ENCODE assay signal across 9 mouse cellular contexts in the genomic region with DNA sequence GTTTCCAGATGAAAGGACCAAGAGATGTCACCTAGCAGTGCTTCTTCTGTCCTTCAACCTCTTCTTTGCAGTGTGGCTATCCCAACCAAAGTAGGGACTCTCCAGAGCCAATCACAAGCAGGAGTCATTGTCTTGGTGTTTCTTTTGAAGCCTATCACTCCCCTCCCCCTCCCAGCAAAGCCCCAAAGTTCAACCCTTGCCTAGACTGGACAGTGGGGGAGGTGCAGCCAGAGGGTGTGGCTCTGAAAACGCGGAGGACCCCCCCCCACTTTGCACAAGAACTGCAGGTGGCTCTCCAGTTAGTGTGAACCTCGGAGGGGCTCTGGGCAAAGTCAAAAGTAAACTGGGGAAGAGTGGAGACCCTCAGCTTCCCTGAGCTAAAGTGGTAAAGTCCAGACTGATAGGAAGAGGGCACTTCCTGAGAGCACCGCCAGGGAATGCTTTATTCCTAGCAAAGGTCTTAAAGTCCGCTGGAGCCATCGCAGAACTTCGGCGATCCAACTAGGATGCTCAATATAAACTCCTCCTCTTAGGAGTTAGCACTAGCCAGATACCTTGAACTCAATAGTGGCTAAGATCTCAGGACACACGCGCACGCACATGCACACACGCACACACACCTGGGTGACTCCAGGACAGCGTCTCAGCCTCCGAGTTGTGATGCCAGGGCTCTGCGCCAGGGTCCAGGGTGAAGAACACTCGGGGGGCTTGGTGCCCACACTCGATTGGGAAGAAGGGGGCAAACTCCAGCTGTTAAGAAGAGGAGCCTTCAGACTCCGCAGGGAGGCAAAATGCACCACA. TPM values are rescaled to one million over a fixed set of nuclear protein-coding genes. Genes with fewer than 3 reads are reported as not detected.
DNase-seq lines count a peak whose midpoint lies in the region; ATAC-seq and TF ChIP-seq lines count a peak whose summit lies in the region.
"Had no signal": no experiment of that assay in that cellular context is flagged by ENCODE, and none has a peak within 500 bp of the region (broad histone marks: within the 10 kb centered on the region; RNA-seq: fewer than 3 reads in every experiment).

No protein-coding gene starts in this region.

- H3K4me3 ChIP-seq in erythroblast, embryonic 14.5 days (replicated peaks), result peak overlapping the region; percentile 55
- peak overlapping the region; percentile 89 for H3K4me3 ChIP-seq in heart, embryonic 11.5 days (ENCODE audit: low read depth, low read length)

- peak; percentile 23; the same call in 1 of the 2 replicates for TF ChIP-seq CTCF in brain, embryonic 14.5 days (IDR thresholded peaks at IDR 0.05; ENCODE audit: borderline replicate concordance, extremely low read depth, insufficient read depth, insufficient read length)

- TF ChIP-seq POLR2A in brain, embryonic 14.5 days (IDR thresholded peaks at IDR 0.05; ENCODE audit: borderline replicate concordance, extremely low read depth, insufficient read depth, insufficient read length, poor library complexity, severe bottlenecking), result no peak

- no peaks in the 10 kb centered on the region for H3K9me3 ChIP-seq in erythroblast, embryonic 14.5 days (ENCODE audit: control insufficient read depth, low read length)
- no peaks in the 10 kb centered on the region for H3K9me3 ChIP-seq in heart, embryonic 11.5 days (replicated peaks; ENCODE audit: control insufficient read depth, low read length)
- H3K9me3 ChIP-seq: G1E had no signal

- DNase-seq in brain, embryonic 14.5 days (ENCODE audit: low read depth), result no peak
- peak; percentile 33 to 59 for DNase-seq in kidney, postnatal 25 days
- DNase-seq in neural tube, embryonic 10.5 days (ENCODE audit: extremely low spot score, low spot score), result peak; percentile 61
- no peak for DNase-seq in spleen, postnatal 4 days (ENCODE audit: low spot score in 2 of 2)
- DNase-seq in ovary, postnatal 10 days (ENCODE audit: low spot score), result no peak

- H3K27me3 ChIP-seq in erythroblast, embryonic 14.5 days (ENCODE audit: control insufficient read depth), result peaks cover 64% of the 10 kb centered on the region
- no peaks in the 10 kb centered on the region for H3K27me3 ChIP-seq in heart, embryonic 11.5 days (ENCODE audit: control insufficient read depth, insufficient read depth, low read length)

- no peak overlapping the region for H3K27ac ChIP-seq in heart, embryonic 11.5 days (ENCODE audit: low read depth, low read length)

- peaks cover 10% of the 10 kb centered on the region for H3K4me1 ChIP-seq in erythroblast, embryonic 14.5 days (ENCODE audit: control insufficient read depth)
- peaks cover 45% of the 10 kb centered on the region for H3K4me1 ChIP-seq in heart, embryonic 11.5 days (ENCODE audit: control insufficient read depth, insufficient read depth, low read length)

- H3K36me3 ChIP-seq in erythroblast, embryonic 14.5 days (ENCODE audit: control insufficient read depth), result no peaks in the 10 kb centered on the region
- no peaks in the 10 kb centered on the region for H3K36me3 ChIP-seq in heart, embryonic 11.5 days (ENCODE audit: control insufficient read depth, insufficient read depth, low read length)
- H3K36me3 ChIP-seq: G1E had no signal

- peak overlapping the region; percentile 86 for H3K4me2 ChIP-seq in heart, embryonic 11.5 days

- under 1% methylated on average over 18 of the region's 18 CpGs for WGBS in heart, embryonic 11.5 days (ENCODE audit: insufficient replicate concordance)

- H3K9ac ChIP-seq in heart, embryonic 11.5 days (ENCODE audit: low read depth, low read length), result peak overlapping the region; percentile 83

- ATAC-seq in erythroblast, adult 5-6 weeks (replicated peaks; ENCODE audit: low FRiP score, poor library complexity, severe bottlenecking), result no peak
- ATAC-seq in heart, embryonic 11.5 days (replicated peaks; ENCODE audit: insufficient number of reproducible peaks, low FRiP score, low TSS enrichment), result no peak

RNA-seq across cellular contexts. Expression of gene Bmf, which starts 0.9 kb away (rescaled TPM):
- polyA plus RNA-seq in erythroblast, embryonic 14.5 days (2012), result 0.18 TPM in 1 of 2 replicates, not detected in the other
- 2.1 and 12.7 TPM in 2 replicates for total RNA-seq in erythroblast, adult 5-6 weeks (2015; ENCODE audit: low replicate concordance)
- 1.4 and 3.2 TPM in 2 replicates for total RNA-seq in erythroblast, adult 5-6 weeks (2017; ENCODE audit: low replicate concordance)
- polyA plus RNA-seq in brain, embryonic 14.5 days (2012; rRNA removed), result 10.6 and 13.7 TPM in 2 replicates
- polyA plus RNA-seq in heart, embryonic 11.5 days (2014; fragmentation: Nextera tagmentation; extraction: Ambion mirVana), result 2.6 and 3.7 TPM in 2 replicates
- polyA plus RNA-seq: G1E had no signal

RNA-seq across cellular contexts. Expression of gene Bub1b, which starts 49.4 kb away (rescaled TPM):
- polyA plus RNA-seq in erythroblast, embryonic 14.5 days (2012), result 1.7 and 1.9 TPM in 2 replicates
- total RNA-seq in erythroblast, adult 5-6 weeks (2015; ENCODE audit: low replicate concordance), result 21.7 and 41.2 TPM in 2 replicates
- total RNA-seq in erythroblast, adult 5-6 weeks (2017; ENCODE audit: low replicate concordance), result 36.4 and 48.5 TPM in 2 replicates
- polyA plus RNA-seq in brain, embryonic 14.5 days (2012; rRNA removed), result 18.9 and 30.6 TPM in 2 replicates
- 67.3 and 83.3 TPM in 2 replicates for polyA plus RNA-seq in heart, embryonic 11.5 days (2014; fragmentation: Nextera tagmentation; extraction: Ambion mirVana)

Comparison
In these comparisons a context has a peak if more than half of its experiments do, and no peak if none do; other contexts are left out.
1. DNase-seq: peak in kidney, postnatal 25 days (2 of 2) and neural tube, embryonic 10.5 days (single experiment); none in brain, embryonic 14.5 days (single experiment), spleen, postnatal 4 days (0 of 2) and ovary, postnatal 10 days (single experiment).